Mouse (Mus musculus) E14TG2a.4 (cell line): ENCODE data around the gene Mcpt8.

Experiments used
- CTCF ChIP-seq: conservative IDR thresholded peaks from 2 replicates; pipeline ENCODE4 v1.5.1; 2014; ENCODE audit warnings: low read length
- NANOG ChIP-seq: IDR thresholded peaks from 2 replicates; pipeline ENCODE4 v1.6.1; 2014; ENCODE audit warnings: borderline replicate concordance, low read length, mixed read lengths
- POU5F1 ChIP-seq: IDR thresholded peaks from 2 replicates; pipeline ENCODE4 v1.6.1; 2014; ENCODE audit warnings: low read length, borderline replicate concordance

DNA sequence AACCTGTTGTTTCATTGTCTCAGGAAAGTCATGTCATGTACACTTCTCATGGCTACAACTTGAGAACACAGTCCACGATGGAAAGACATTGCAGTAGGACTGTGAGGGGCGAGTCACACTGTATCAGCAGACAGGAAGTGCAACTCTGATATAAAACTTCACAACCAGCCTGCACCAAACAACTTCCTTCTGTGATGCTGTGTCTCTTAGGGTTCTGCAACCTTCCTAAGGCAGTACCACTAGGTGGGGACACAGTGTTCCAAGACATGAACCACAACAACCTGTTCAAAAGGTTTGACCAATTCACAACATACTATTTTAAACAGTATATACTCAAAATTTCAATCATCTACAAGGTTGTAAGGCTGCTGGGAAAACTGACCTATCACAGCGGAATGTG lies 29.7 kb downstream of the Mcpt8 start:
- TF ChIP-seq CTCF (no peak), POU5F1 (no peak), NANOG (no peak)
